Mouse (Mus musculus): ENCODE measurements around the gene Aldh3a1. TPM values are rescaled to one million over a fixed set of nuclear protein-coding genes. Genes with fewer than 3 reads are reported as not detected.
"Not testable (repeated sequence)": the region's sequence is repeated elsewhere in the genome, so short reads cannot be mapped to it uniquely, and the experiment has no call there.

Aldh3a1 gene
- 1.7 and 2.3 TPM in 2 replicates for polyA plus RNA-seq (2012; rRNA removed)

DNA sequence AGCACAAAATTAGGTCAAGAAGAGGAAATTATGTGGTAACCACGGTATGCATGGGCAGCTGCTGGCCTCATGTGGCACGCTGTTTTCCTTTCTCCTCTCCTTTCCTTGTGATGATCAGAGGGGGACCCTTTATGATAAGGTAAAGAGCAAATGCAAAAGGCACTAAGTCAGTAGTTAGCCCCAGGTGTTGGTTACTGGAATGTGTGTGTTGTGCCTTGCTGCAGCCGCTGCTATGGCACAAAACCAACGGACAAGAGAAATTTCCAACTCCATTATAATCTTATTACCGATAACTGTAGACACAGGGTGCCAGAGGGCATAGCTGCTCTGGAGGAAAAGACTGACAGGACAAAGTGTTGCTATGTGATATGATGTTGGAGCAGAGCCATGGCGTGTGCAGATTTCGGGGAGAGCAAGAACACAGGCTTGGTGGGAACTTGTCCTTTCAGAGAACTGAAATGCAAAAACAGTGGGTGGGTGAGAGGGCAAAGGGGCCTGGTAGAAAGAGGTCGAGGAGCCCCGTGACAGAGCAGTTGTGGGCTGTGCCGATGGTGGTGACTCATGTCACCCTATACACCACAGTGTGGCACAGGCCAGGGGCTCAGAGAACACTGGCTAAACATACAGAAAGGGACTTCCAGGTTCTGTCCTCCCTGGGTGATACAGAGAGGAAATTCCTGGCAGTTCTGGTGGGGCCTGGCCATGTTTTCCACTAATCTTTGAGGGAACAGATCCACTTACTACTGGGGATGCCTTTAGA lies at the start of gene Aldh3a1:
TSS of gene Aldh3a1 (plus strand) at position 51 of the 760 bp plus-strand sequence.
- no peak within 1 kb of the TSS for H3K4me3 ChIP-seq (ENCODE audit: insufficient read depth, low read length)
- H3K27ac ChIP-seq (ENCODE audit: insufficient read depth, low read length): no peak within 1 kb of the TSS
- no peak for TF ChIP-seq CTCF (IDR thresholded peaks at IDR 0.05; ENCODE audit: extremely low read depth, insufficient read depth, low read length)
- no peak for TF ChIP-seq POLR2A (IDR thresholded peaks at IDR 0.05; ENCODE audit: extremely low read depth, insufficient read depth, low read length)
- no peaks in the 10 kb centered on the region for H3K4me1 ChIP-seq (ENCODE audit: control insufficient read depth, insufficient read depth, low read length)

DNA sequence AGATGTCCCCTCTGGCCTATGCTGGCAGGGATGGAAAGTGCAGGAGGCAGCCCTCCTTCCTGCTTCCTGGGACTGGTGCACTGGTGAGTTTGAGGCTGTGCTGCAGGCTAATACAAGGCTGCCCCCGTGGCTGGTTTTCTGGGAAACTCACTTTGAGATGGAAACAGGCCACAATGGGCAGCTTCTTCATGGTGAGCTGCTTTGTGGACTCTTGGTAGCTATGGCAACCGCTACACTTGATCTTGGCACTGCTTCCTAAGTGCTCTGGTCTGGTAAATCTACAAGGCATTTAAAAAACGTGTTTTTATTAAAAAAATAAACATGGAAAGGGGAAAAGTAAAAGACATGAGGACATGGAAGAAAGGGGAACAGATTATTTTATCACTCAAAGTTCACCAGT lies 49.2 kb upstream of the Aldh3a1 start:
- Histone ChIP-seq H3K4me3 (ENCODE audit: insufficient read depth, low read length) (no peak overlapping the region), H3K27ac (ENCODE audit: insufficient read depth, low read length) (no peak overlapping the region), H3K4me1 (ENCODE audit: control insufficient read depth, insufficient read depth, low read length) (no peaks in the 10 kb centered on the region; the same call in 1 of the 2 replicates)
- TF ChIP-seq POLR2A (IDR thresholded peaks at IDR 0.05; ENCODE audit: extremely low read depth, insufficient read depth, low read length): no peak
- no peak for TF ChIP-seq CTCF (IDR thresholded peaks at IDR 0.05; ENCODE audit: extremely low read depth, insufficient read depth, low read length)

GRCm38 (mm10) chr11:61159796-61160732 lies 47.3 kb upstream of the Aldh3a1 start:
- no peak overlapping the region for H3K27ac ChIP-seq (ENCODE audit: insufficient read depth, low read length)
- no peaks in the 10 kb centered on the region; the same call in 1 of the 2 replicates for H3K4me1 ChIP-seq (ENCODE audit: control insufficient read depth, insufficient read depth, low read length)
- no peak for TF ChIP-seq CTCF (IDR thresholded peaks at IDR 0.05; ENCODE audit: extremely low read depth, insufficient read depth, low read length)
- no peak for TF ChIP-seq POLR2A (IDR thresholded peaks at IDR 0.05; ENCODE audit: extremely low read depth, insufficient read depth, low read length)
- no peak overlapping the region for H3K4me3 ChIP-seq (ENCODE audit: insufficient read depth, low read length)

DNA sequence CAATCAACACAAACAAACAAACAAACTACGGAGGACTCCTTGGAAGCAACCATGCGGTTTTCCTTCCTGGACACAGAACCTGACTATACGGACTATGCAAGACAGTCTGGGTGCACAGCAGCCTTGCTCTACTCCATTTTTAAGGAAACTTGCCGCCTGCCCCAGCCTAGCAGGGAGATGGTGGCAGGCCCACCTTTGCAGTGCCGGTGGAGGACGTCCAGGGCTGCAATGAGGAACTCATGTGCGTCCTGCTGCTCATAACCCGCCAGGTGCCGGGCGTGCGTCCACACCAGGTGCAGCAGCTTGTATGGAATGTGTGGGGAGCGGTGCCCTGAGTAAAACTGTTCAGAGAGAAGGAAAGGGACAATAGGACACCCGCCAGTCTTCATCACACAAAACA lies 46.2 kb upstream of the Aldh3a1 start:
- TF ChIP-seq CTCF (IDR thresholded peaks at IDR 0.05; ENCODE audit: extremely low read depth, insufficient read depth, low read length) (no peak), POLR2A (IDR thresholded peaks at IDR 0.05; ENCODE audit: extremely low read depth, insufficient read depth, low read length) (no peak)
- no peak overlapping the region for H3K4me3 ChIP-seq (ENCODE audit: insufficient read depth, low read length)
- H3K4me1 ChIP-seq (ENCODE audit: control insufficient read depth, insufficient read depth, low read length): no peaks in the 10 kb centered on the region; the same call in 1 of the 2 replicates
- no peak overlapping the region for H3K27ac ChIP-seq (ENCODE audit: insufficient read depth, low read length)

- no peak overlapping the region for H3K27ac ChIP-seq (ENCODE audit: insufficient read depth, low read length)
- no peaks in the 10 kb centered on the region; the same call in 1 of the 2 replicates for H3K4me1 ChIP-seq (ENCODE audit: control insufficient read depth, insufficient read depth, low read length)
- TF ChIP-seq CTCF (IDR thresholded peaks at IDR 0.05; ENCODE audit: extremely low read depth, insufficient read depth, low read length) (no peak), POLR2A (IDR thresholded peaks at IDR 0.05; ENCODE audit: extremely low read depth, insufficient read depth, low read length) (no peak)
- H3K4me3 ChIP-seq (ENCODE audit: insufficient read depth, low read length): no peak overlapping the region
Measured at GRCm38 (mm10) chr11:61162776-61163175, 44.6 kb upstream of the Aldh3a1 start.

GRCm38 (mm10) chr11:61163341-61163740 lies 44.0 kb upstream of the Aldh3a1 start:
- TF ChIP-seq CTCF (IDR thresholded peaks at IDR 0.05; ENCODE audit: extremely low read depth, insufficient read depth, low read length): no peak
- no peak for TF ChIP-seq POLR2A (IDR thresholded peaks at IDR 0.05; ENCODE audit: extremely low read depth, insufficient read depth, low read length)
- H3K27ac ChIP-seq (ENCODE audit: insufficient read depth, low read length): no peak overlapping the region
- H3K4me1 ChIP-seq (ENCODE audit: control insufficient read depth, insufficient read depth, low read length): peaks cover 3% of the 10 kb centered on the region; the same call in 1 of the 2 replicates
- H3K4me3 ChIP-seq (ENCODE audit: insufficient read depth, low read length): no peak overlapping the region

GRCm38 (mm10) chr11:61164366-61164765 lies 43.0 kb upstream of the Aldh3a1 start:
- no peak for TF ChIP-seq POLR2A (IDR thresholded peaks at IDR 0.05; ENCODE audit: extremely low read depth, insufficient read depth, low read length)
- TF ChIP-seq CTCF (IDR thresholded peaks at IDR 0.05; ENCODE audit: extremely low read depth, insufficient read depth, low read length): no peak
- Histone ChIP-seq H3K27ac (ENCODE audit: insufficient read depth, low read length) (no peak overlapping the region), H3K4me1 (ENCODE audit: control insufficient read depth, insufficient read depth, low read length) (peaks cover 5% of the 10 kb centered on the region; the same call in 1 of the 2 replicates), H3K4me3 (ENCODE audit: insufficient read depth, low read length) (no peak overlapping the region)

GRCm38 (mm10) chr11:61164881-61165280 lies 42.5 kb upstream of the Aldh3a1 start:
- Histone ChIP-seq H3K4me3 (ENCODE audit: insufficient read depth, low read length) (no peak overlapping the region), H3K27ac (ENCODE audit: insufficient read depth, low read length) (no peak overlapping the region), H3K4me1 (ENCODE audit: control insufficient read depth, insufficient read depth, low read length) (peaks cover 5% of the 10 kb centered on the region; the same call in 1 of the 2 replicates)
- TF ChIP-seq CTCF (IDR thresholded peaks at IDR 0.05; ENCODE audit: extremely low read depth, insufficient read depth, low read length) (no peak), POLR2A (IDR thresholded peaks at IDR 0.05; ENCODE audit: extremely low read depth, insufficient read depth, low read length) (no peak)

DNA sequence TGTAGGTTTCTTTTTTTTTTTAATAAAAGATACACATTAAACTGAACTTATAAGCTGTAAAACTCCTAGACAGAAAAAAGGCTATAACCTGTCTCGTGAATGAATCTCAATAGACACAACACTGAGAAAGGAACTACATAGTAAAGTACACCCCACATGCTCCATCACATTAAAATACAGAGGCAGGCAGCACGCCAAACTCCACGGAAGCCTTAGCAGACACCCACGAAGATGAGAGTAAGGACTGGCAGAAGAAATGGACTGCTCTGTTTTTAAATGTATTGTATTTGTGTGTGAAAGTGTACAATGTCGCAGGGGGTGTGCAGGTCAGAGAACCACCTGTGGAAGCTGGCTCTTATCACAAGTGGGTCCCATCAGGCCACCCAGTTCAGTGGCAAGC lies 37.2 kb upstream of the Aldh3a1 start:
- TF ChIP-seq POLR2A (IDR thresholded peaks at IDR 0.05; ENCODE audit: extremely low read depth, insufficient read depth, low read length) (no peak), CTCF (IDR thresholded peaks at IDR 0.05; ENCODE audit: extremely low read depth, insufficient read depth, low read length) (no peak)
- Histone ChIP-seq H3K27ac (ENCODE audit: insufficient read depth, low read length) (no peak overlapping the region), H3K4me3 (ENCODE audit: insufficient read depth, low read length) (no peak overlapping the region), H3K4me1 (ENCODE audit: control insufficient read depth, insufficient read depth, low read length) (peaks cover 12% of the 10 kb centered on the region)

- not testable (repeated sequence) for H3K4me1 ChIP-seq (ENCODE audit: control insufficient read depth, insufficient read depth, low read length); H3K27ac ChIP-seq (ENCODE audit: insufficient read depth, low read length)
- peak overlapping the region; percentile 100; the same call in 1 of the 2 replicates for H3K4me3 ChIP-seq (ENCODE audit: insufficient read depth, low read length)
Measured at GRCm38 (mm10) chr11:61173477-61173876, 33.9 kb upstream of the Aldh3a1 start.
